Mouse (Mus musculus) E14TG2a.4 (cell line): ENCODE measurements around the gene Phf20.

ENCODE experiments used
- CTCF ChIP-seq: conservative IDR thresholded peaks from 2 replicates; pipeline ENCODE4 v1.5.1; 2014; ENCODE audit warnings: low read length
- POU5F1 ChIP-seq: IDR thresholded peaks from 2 replicates; pipeline ENCODE4 v1.6.1; 2014; ENCODE audit warnings: low read length, borderline replicate concordance

- TF ChIP-seq CTCF: no peak
- no peak for TF ChIP-seq POU5F1
Measured at GRCm38 (mm10) chr2:156202848-156203437, 6.7 kb downstream of the Phf20 start.
